In genomic region chr6:133104922-133105859, GRCm38 (mm10) we compare ENCODE assay signal across 7 mouse cellular contexts. TPM values are rescaled to one million over a fixed set of nuclear protein-coding genes. Genes with fewer than 3 reads are reported as not detected.
A peak's percentile ranks its signal among the peaks of the same experiment; 100 is the strongest.
DNase-seq lines count a peak whose midpoint lies in the region; ATAC-seq lines count a peak whose summit lies in the region.

No protein-coding gene starts in this region.

- H3K9ac ChIP-seq in intestine, embryonic 16.5 days (ENCODE audit: low read depth, low read length): peak overlapping the region; percentile 96
- H3K9ac ChIP-seq in midbrain, embryonic 11.5 days (ENCODE audit: low read length): peak overlapping the region; percentile 96

- DNase-seq in adrenal gland, adult 8-10 months: peak; percentile 81
- DNase-seq in embryo, embryonic 9.5 days (ENCODE audit: extremely low spot score): peak; percentile 83
- peak; percentile 80 to 93 for DNase-seq in gastrocnemius, postnatal 4 days (ENCODE audit: low spot score in 2 of 2)
- peak; percentile 88 to 89 for DNase-seq in left cerebral cortex, postnatal 36 days (ENCODE audit: low spot score in 2 of 2)
- peak; percentile 97 for DNase-seq in midbrain, embryonic 11.5 days (ENCODE audit: low spot score, missing footprints)
- DNase-seq in skeletal muscle tissue, adult 2 months (ENCODE audit: low read depth, low spot score): peak; percentile 93

- WGBS in intestine, embryonic 16.5 days: 1% methylated on average over 60 of the region's 62 CpGs
- WGBS in midbrain, embryonic 11.5 days: under 1% methylated on average over 62 of the region's 62 CpGs

- H3K4me1 ChIP-seq in intestine, embryonic 16.5 days (ENCODE audit: control insufficient read depth, insufficient read depth, low read length): no peaks in the 10 kb centered on the region
- peaks cover 2% of the 10 kb centered on the region; the same call in 1 of the 2 replicates for H3K4me1 ChIP-seq in midbrain, embryonic 11.5 days (ENCODE audit: control insufficient read depth, insufficient read depth, low read length)

- ATAC-seq in intestine, embryonic 16.5 days: peak; percentile 100
- peak; percentile 97 for ATAC-seq in midbrain, embryonic 11.5 days (ENCODE audit: low FRiP score)

- no peaks in the 10 kb centered on the region for H3K27me3 ChIP-seq in intestine, embryonic 16.5 days (replicated peaks; ENCODE audit: control insufficient read depth, insufficient read depth, low read length)
- no peaks in the 10 kb centered on the region for H3K27me3 ChIP-seq in midbrain, embryonic 11.5 days (ENCODE audit: control insufficient read depth, insufficient read depth, low read length)

- H3K27ac ChIP-seq in intestine, embryonic 16.5 days (ENCODE audit: low read length): peak overlapping the region; percentile 97
- H3K27ac ChIP-seq in midbrain, embryonic 11.5 days (ENCODE audit: low read depth, low read length): peak overlapping the region; percentile 97

- peak overlapping the region; percentile 76 for H3K4me2 ChIP-seq in intestine, embryonic 16.5 days (ENCODE audit: low read depth, low read length)
- peak overlapping the region; percentile 51 for H3K4me2 ChIP-seq in midbrain, embryonic 11.5 days

- H3K9me3 ChIP-seq in intestine, embryonic 16.5 days (ENCODE audit: control insufficient read depth, low read length): no peaks in the 10 kb centered on the region
- no peaks in the 10 kb centered on the region for H3K9me3 ChIP-seq in midbrain, embryonic 11.5 days (ENCODE audit: control insufficient read depth, low read length)

- H3K36me3 ChIP-seq in intestine, embryonic 16.5 days (ENCODE audit: control insufficient read depth, insufficient read depth, low read length): no peaks in the 10 kb centered on the region
- H3K36me3 ChIP-seq in midbrain, embryonic 11.5 days (ENCODE audit: control insufficient read depth, insufficient read depth, low read length): no peaks in the 10 kb centered on the region

- intact Hi-C loops in left cerebral cortex, postnatal 36 days (cut with DNase I): no loop called here

- peak overlapping the region; percentile 82 for H3K4me3 ChIP-seq in intestine, embryonic 16.5 days (ENCODE audit: low read length)
- peak overlapping the region; percentile 78 for H3K4me3 ChIP-seq in midbrain, embryonic 11.5 days (ENCODE audit: low read depth, low read length)

RNA-seq across cellular contexts. Expression of gene Smim10l1, which starts 0.5 kb away (rescaled TPM):
- 10 to 100 TPM; 73.7 to 95.2 (median 84.8) TPM for total RNA-seq in adrenal gland, adult 8-10 months (2022)
- total RNA-seq in gastrocnemius, postnatal 4 days (2021): 10 to 100 TPM; 54.0 to 54.1 TPM
- 71.6 and 76.4 TPM in 2 replicates for polyA plus RNA-seq in intestine, embryonic 16.5 days (2015; fragmentation: Nextera tagmentation; extraction: Ambion mirVana)
- 10 to 100 TPM; 94.2 to 98.7 TPM for total RNA-seq in left cerebral cortex, postnatal 36 days (2021)
- polyA plus RNA-seq in midbrain, embryonic 11.5 days (2014; fragmentation: Nextera tagmentation; extraction: Ambion mirVana): 81.3 and 88.2 TPM in 2 replicates

RNA-seq across cellular contexts. Expression of gene Tas2r140, which starts 49.6 kb away (rescaled TPM):
- not detected for total RNA-seq in adrenal gland, adult 8-10 months (2022)
- total RNA-seq in gastrocnemius, postnatal 4 days (2021): not detected
- polyA plus RNA-seq in intestine, embryonic 16.5 days (2015; fragmentation: Nextera tagmentation; extraction: Ambion mirVana): not detected in 2 replicates
- not detected for total RNA-seq in left cerebral cortex, postnatal 36 days (2021)
- polyA plus RNA-seq in midbrain, embryonic 11.5 days (2014; fragmentation: Nextera tagmentation; extraction: Ambion mirVana): not detected in 2 replicates

Comparison
In these comparisons a context has a peak if more than half of its experiments do, and no peak if none do; other contexts are left out.
1. Peak in every context shown above with its lines: DNase-seq, ATAC-seq, H3K4me3 ChIP-seq and H3K27ac ChIP-seq.